Mouse (Mus musculus) mouse embryonic stem cell (cell line): Measurements from ENCODE around the gene Ctnna3.
"Not testable (repeated sequence)": the region's sequence is repeated elsewhere in the genome, so short reads cannot be mapped to it uniquely, and the experiment has no call there.

Source experiments
- in situ Hi-C, 2 experiments: fragments of 300-500 bp; cut with MboI; formaldehyde crosslinking; loops; 1 replicate in 1 of 2; 3 replicates in 1 of 2; pipeline ENCODE4 v1.14.3; 2019 to 2020; ENCODE audit warnings: low sequenced_read_pairs in 2 of 2, low pct_unique_long_range_greater_than_20kb in 1 of 2, mixed read lengths in 1 of 2; ENCODE audit not compliant: unreplicated experiment in 1 of 2

Ctnna3 gene

GRCm38 (mm10) chr10:64741721-64742120, 1311.8 kb downstream of the Ctnna3 start:
- in situ Hi-C loops = not testable (repeated sequence)

- in situ Hi-C loops = not testable (repeated sequence)
These were observed 1314.2 kb downstream of the Ctnna3 start for GRCm38 (mm10) chr10:64744099-64744498.

GRCm38 (mm10) chr10:64748651-64749050, 1318.8 kb downstream of the Ctnna3 start:
- in situ Hi-C loops = no loop called here

GRCm38 (mm10) chr10:64750791-64751190, 1320.9 kb downstream of the Ctnna3 start:
- in situ Hi-C loops = no loop called here

GRCm38 (mm10) chr10:64836315-64836714, 1406.4 kb downstream of the Ctnna3 start:
- in situ Hi-C loops = no loop called here

- in situ Hi-C loops = no loop called here
These were observed 1431.5 kb downstream of the Ctnna3 start for GRCm38 (mm10) chr10:64861439-64861838.

GRCm38 (mm10) chr10:64870888-64871287, 1441.0 kb downstream of the Ctnna3 start:
- in situ Hi-C loops = no loop called here

GRCm38 (mm10) chr10:64876506-64876905, 1446.6 kb downstream of the Ctnna3 start:
- in situ Hi-C loops = no loop called here

- in situ Hi-C loops = no loop called here
These were observed 1450.0 kb downstream of the Ctnna3 start for GRCm38 (mm10) chr10:64879860-64880259.

- in situ Hi-C loops = no loop called here
These were observed 1457.0 kb downstream of the Ctnna3 start for GRCm38 (mm10) chr10:64886946-64887345.

- in situ Hi-C loops = no loop called here
These were observed 1462.6 kb downstream of the Ctnna3 start for GRCm38 (mm10) chr10:64892458-64892857.

- in situ Hi-C loops = no loop called here
These were observed 1468.8 kb downstream of the Ctnna3 start for GRCm38 (mm10) chr10:64898739-64899138.

GRCm38 (mm10) chr10:64901726-64902125, 1471.8 kb downstream of the Ctnna3 start:
- in situ Hi-C loops = no loop called here

- in situ Hi-C loops = no loop called here
These were observed 1511.1 kb downstream of the Ctnna3 start for GRCm38 (mm10) chr10:64940975-64941374.

- in situ Hi-C loops = no loop called here
These were observed 1528.5 kb downstream of the Ctnna3 start for GRCm38 (mm10) chr10:64958391-64958790.

- in situ Hi-C loops = no loop called here
These were observed 1563.0 kb downstream of the Ctnna3 start for GRCm38 (mm10) chr10:64992871-64993270.

GRCm38 (mm10) chr10:65013525-65013924, 1583.6 kb downstream of the Ctnna3 start:
- in situ Hi-C loops = no loop called here

- in situ Hi-C loops = no loop called here
These were observed 1592.8 kb downstream of the Ctnna3 start for GRCm38 (mm10) chr10:65022667-65023066.

GRCm38 (mm10) chr10:65033516-65033915, 1603.6 kb downstream of the Ctnna3 start:
- in situ Hi-C loops = not testable (repeated sequence)
